Mouse (Mus musculus) bone marrow macrophage, adult 2 months (primary cell): ENCODE results near the gene Sox5.

Experiments used
- CTCF ChIP-seq: IDR thresholded peaks from 2 replicates; pipeline ENCODE4 v1.5.1; 2012; ENCODE audit warnings: low read depth, mild to moderate bottlenecking, low read length, moderate library complexity
- POLR2A ChIP-seq: IDR thresholded peaks from 2 replicates; pipeline ENCODE4 v1.6.1; 2012; ENCODE audit warnings: mild to moderate bottlenecking, low read depth, low read length, borderline replicate concordance

DNA sequence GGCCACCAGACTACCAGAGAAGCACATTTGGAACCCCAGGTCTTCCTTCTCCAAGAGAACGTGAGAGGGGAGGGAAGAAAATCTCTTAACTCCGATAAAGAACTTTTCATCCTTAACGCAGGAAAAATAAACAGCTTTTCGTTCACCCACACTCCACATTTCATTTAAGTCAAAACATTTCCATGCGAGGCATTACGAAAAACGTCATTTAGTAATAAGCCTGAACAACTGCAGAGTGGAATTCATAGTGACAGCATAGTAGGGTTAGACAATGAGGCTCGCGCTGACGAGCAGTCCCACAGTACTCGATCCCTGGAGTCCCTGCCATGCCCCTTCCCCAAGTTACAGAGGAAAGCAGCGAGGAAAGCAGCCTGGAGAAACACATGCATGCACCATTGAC lies 578.8 kb downstream of the Sox5 start:
- TF ChIP-seq POLR2A (no peak), CTCF (no peak)
